Mouse (Mus musculus): Measurements from ENCODE around the gene Chst12. TPM values are rescaled to one million over a fixed set of nuclear protein-coding genes. Genes with fewer than 3 reads are reported as not detected.

The Chst12 gene
- total RNA-seq, 2 experiments from 2014 or later = 5.5 to 6.7 TPM

- intact Hi-C loops (cut with DNase I) = loop anchor here (1.0 to 5.0 kb wide), 3 partner anchors 40 to 94 kb away; no protein-coding TSS in a partner anchor
- peak; percentile 80 for DNase-seq
Observed at GRCm38 (mm10) chr5:140568321-140568970, 63.1 kb downstream of the Chst12 start.

GRCm38 (mm10) chr5:140569032-140569595, 63.8 kb downstream of the Chst12 start:
- DNase-seq = no peak
- intact Hi-C loops (cut with DNase I) = loop anchor here (2.0 to 5.0 kb wide), 2 partner anchors 40 to 93 kb away; no protein-coding TSS in a partner anchor

- intact Hi-C loops (cut with DNase I) = no loop called here
- no peak for DNase-seq
Observed at GRCm38 (mm10) chr5:140570223-140570870, 65.0 kb downstream of the Chst12 start.

GRCm38 (mm10) chr5:140571201-140571600, 65.9 kb downstream of the Chst12 start:
- intact Hi-C loops (cut with DNase I) = no loop called here
- DNase-seq = no peak

GRCm38 (mm10) chr5:140571673-140572072, 66.3 kb downstream of the Chst12 start:
- intact Hi-C loops (cut with DNase I) = no loop called here
- peak; percentile 82 to 86 for DNase-seq

- DNase-seq = peak; percentile 53 to 70
- intact Hi-C loops (cut with DNase I) = no loop called here
Observed at GRCm38 (mm10) chr5:140572611-140573010, 67.3 kb downstream of the Chst12 start.

Other genes starting within 250 kb of the Chst12 start
- gene Mad1l1, start 184.0 kb upstream of the Chst12 start, total RNA-seq (2021) = 10 to 100 TPM in 1 of 2 experiments, 1 to 10 TPM in 1; 9.6 to 10.6 TPM
- 10 to 100 TPM in 1 of 2 experiments, 1 to 10 TPM in 1; 8.9 to 10.2 TPM for gene Nudt1, start 183.9 kb upstream of the Chst12 start, total RNA-seq (2021)
- 10 to 100 TPM; 10.5 to 11.0 TPM for gene Mrm2, start 173.7 kb upstream of the Chst12 start, total RNA-seq (2021)
- 10 to 100 TPM; 14.0 to 19.6 TPM for gene Snx8, start 116.3 kb upstream of the Chst12 start, total RNA-seq (2021)
- gene Eif3b, start 86.2 kb upstream of the Chst12 start, total RNA-seq (2021) = 10 to 100 TPM; 89.8 to 97.7 TPM
- not detected for gene Gm4869, start 59.9 kb upstream of the Chst12 start, total RNA-seq (2021)
- gene Grifin, start 59.5 kb downstream of the Chst12 start, total RNA-seq (2021) = not detected
- 1 to 10 TPM; 7.2 to 9.1 TPM for gene Lfng, start 101.8 kb downstream of the Chst12 start, total RNA-seq (2021)
- gene Ttyh3, start 143.5 kb downstream of the Chst12 start, total RNA-seq (2021) = 10 to 100 TPM; 13.4 to 14.7 TPM
- 1 to 10 TPM; 8.9 to 9.8 TPM for gene Iqce, start 196.8 kb downstream of the Chst12 start, total RNA-seq (2021)
- 10 to 100 TPM in 1 of 2 experiments, 1 to 10 TPM in 1; 8.3 to 10.4 TPM for gene Brat1, start 199.5 kb downstream of the Chst12 start, total RNA-seq (2021)
- under 1 TPM; 0.46 to 0.72 TPM for gene Amz1, start 218.6 kb downstream of the Chst12 start, total RNA-seq (2021)